Mouse (Mus musculus) myocyte (in vitro differentiated cells): Measurements from ENCODE around the gene Mtr.

ENCODE experiments used
- CEBPB ChIP-seq: IDR thresholded peaks from 2 replicates; pipeline ENCODE4 v1.6.1; 2011; ENCODE audit warnings: mild to moderate bottlenecking, moderate library complexity; ENCODE audit not compliant: poor library complexity, insufficient read depth, severe bottlenecking
- E2F4 ChIP-seq: IDR thresholded peaks from one replicate; pipeline ENCODE4 v1.6.1; 2011; ENCODE audit warnings: mild to moderate bottlenecking, control low read depth, moderate library complexity; ENCODE audit not compliant: insufficient read depth
- MAX ChIP-seq: IDR thresholded peaks from one replicate; pipeline ENCODE4 v1.6.1; 2011; ENCODE audit warnings: low read depth, mild to moderate bottlenecking, control low read depth
- MYOD1 ChIP-seq, 3 experiments: IDR thresholded peaks; one replicate each; pipeline ENCODE4 v1.6.1; 2011; ENCODE audit warnings: control low read depth in 2 of 3, low read depth in 2 of 3, mild to moderate bottlenecking in 2 of 3, moderate library complexity in 1 of 3; ENCODE audit not compliant: insufficient read length in 2 of 3, control insufficient read depth in 1 of 3
- MYOG ChIP-seq, 3 experiments: IDR thresholded peaks; one replicate each; pipeline ENCODE4 v1.6.1; 2011; ENCODE audit warnings: control low read depth in 2 of 3, low read depth in 2 of 3, mild to moderate bottlenecking in 2 of 3; ENCODE audit not compliant: insufficient read length in 2 of 3, control insufficient read depth in 1 of 3, insufficient read depth in 1 of 3
- POLR2A ChIP-seq: IDR thresholded peaks from one replicate; pipeline ENCODE4 v1.6.1; 2011; ENCODE audit warnings: low read depth, mild to moderate bottlenecking, control low read depth, moderate library complexity; ENCODE audit not compliant: insufficient read length
- POLR2AphosphoS2 ChIP-seq: IDR thresholded peaks from one replicate; pipeline ENCODE4 v1.6.1; 2011; ENCODE audit warnings: low read depth, control low read depth; ENCODE audit not compliant: insufficient read length
- REST ChIP-seq: IDR thresholded peaks from one replicate; pipeline ENCODE4 v1.6.1; 2011; ENCODE audit warnings: mild to moderate bottlenecking, control low read depth, moderate library complexity; ENCODE audit not compliant: insufficient read depth, insufficient read length
- SRF ChIP-seq: IDR thresholded peaks from one replicate; pipeline ENCODE4 v1.6.1; 2011; ENCODE audit warnings: low read depth; ENCODE audit not compliant: control insufficient read depth, insufficient read length
- TCF12 ChIP-seq: IDR thresholded peaks from one replicate; pipeline ENCODE4 v1.6.1; 2011; ENCODE audit warnings: mild to moderate bottlenecking, control low read depth; ENCODE audit not compliant: poor library complexity, insufficient read depth, severe bottlenecking
- TCF3 ChIP-seq: IDR thresholded peaks from one replicate; pipeline ENCODE4 v1.6.1; 2011; ENCODE audit warnings: low read depth, control low read depth; ENCODE audit not compliant: insufficient read length
- USF1 ChIP-seq: IDR thresholded peaks from one replicate; pipeline ENCODE4 v1.6.1; 2011; ENCODE audit warnings: low read depth, mild to moderate bottlenecking, control low read depth, moderate library complexity

DNA sequence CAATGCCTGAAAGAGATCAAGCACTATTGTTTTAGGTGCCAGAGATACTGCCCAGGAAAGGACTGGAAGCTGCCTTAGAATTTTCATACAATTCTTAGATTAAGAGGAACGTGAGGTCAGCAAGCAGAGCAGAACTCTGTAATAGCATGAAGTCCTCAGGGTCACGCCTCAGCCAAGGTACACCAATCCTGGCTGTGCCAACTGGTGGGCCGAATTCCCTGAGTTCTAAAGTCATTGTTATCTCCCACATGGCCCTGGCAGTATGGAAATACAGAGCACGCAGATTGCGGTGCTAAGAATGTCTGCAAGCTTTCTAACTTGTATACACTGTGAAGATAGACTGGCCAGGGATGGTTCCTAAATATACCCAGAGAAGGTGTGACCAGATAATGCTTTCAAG lies 43.0 kb downstream of the Mtr start:
- TF ChIP-seq SRF = no peak
- no peak for TF ChIP-seq TCF12
- TF ChIP-seq POLR2A = no peak
- no peak for TF ChIP-seq POLR2AphosphoS2
- TF ChIP-seq MYOG (IDR thresholded peaks at IDR 0.05; ENCODE audit: control insufficient read depth in 1 of 3, insufficient read depth in 1 of 3, insufficient read length in 2 of 3, low read depth in 2 of 3) = no peak
- TF ChIP-seq E2F4 = no peak
- no peak for TF ChIP-seq CEBPB
- no peak for TF ChIP-seq MYOD1 (IDR thresholded peaks at IDR 0.05; ENCODE audit: control insufficient read depth in 1 of 3, insufficient read length in 2 of 3, low read depth in 2 of 3)
- TF ChIP-seq MAX = no peak
- no peak for TF ChIP-seq REST
- no peak for TF ChIP-seq USF1
- no peak for TF ChIP-seq TCF3
